Mouse (Mus musculus) myocyte (in vitro differentiated cells): ENCODE data around the gene Plekhd1.

Experiments used
- MAX ChIP-seq: IDR thresholded peaks from one replicate; pipeline ENCODE4 v1.6.1; 2011; ENCODE audit warnings: low read depth, mild to moderate bottlenecking, control low read depth
- MYOD1 ChIP-seq, 3 experiments: IDR thresholded peaks; one replicate each; pipeline ENCODE4 v1.6.1; 2011; ENCODE audit warnings: control low read depth in 2 of 3, low read depth in 2 of 3, mild to moderate bottlenecking in 2 of 3, moderate library complexity in 1 of 3; ENCODE audit not compliant: insufficient read length in 2 of 3, control insufficient read depth in 1 of 3
- POLR2A ChIP-seq: IDR thresholded peaks from one replicate; pipeline ENCODE4 v1.6.1; 2011; ENCODE audit warnings: low read depth, mild to moderate bottlenecking, control low read depth, moderate library complexity; ENCODE audit not compliant: insufficient read length
- POLR2AphosphoS2 ChIP-seq: IDR thresholded peaks from one replicate; pipeline ENCODE4 v1.6.1; 2011; ENCODE audit warnings: low read depth, control low read depth; ENCODE audit not compliant: insufficient read length
- SRF ChIP-seq: IDR thresholded peaks from one replicate; pipeline ENCODE4 v1.6.1; 2011; ENCODE audit warnings: low read depth; ENCODE audit not compliant: control insufficient read depth, insufficient read length
- TCF12 ChIP-seq: IDR thresholded peaks from one replicate; pipeline ENCODE4 v1.6.1; 2011; ENCODE audit warnings: mild to moderate bottlenecking, control low read depth; ENCODE audit not compliant: poor library complexity, insufficient read depth, severe bottlenecking
- USF1 ChIP-seq: IDR thresholded peaks from one replicate; pipeline ENCODE4 v1.6.1; 2011; ENCODE audit warnings: low read depth, mild to moderate bottlenecking, control low read depth, moderate library complexity

GRCm38 (mm10) chr12:80653951-80654658, 38.3 kb upstream of the Plekhd1 start:
- TF ChIP-seq POLR2A (no peak), USF1 (no peak), POLR2AphosphoS2 (no peak), SRF (no peak), MYOD1 (IDR thresholded peaks at IDR 0.05; ENCODE audit: control insufficient read depth in 1 of 3, insufficient read length in 2 of 3, low read depth in 2 of 3) (no peak), MAX (no peak), TCF12 (no peak)
